Mouse (Mus musculus): Measurements from ENCODE around the gene Cntnap1.

DNA sequence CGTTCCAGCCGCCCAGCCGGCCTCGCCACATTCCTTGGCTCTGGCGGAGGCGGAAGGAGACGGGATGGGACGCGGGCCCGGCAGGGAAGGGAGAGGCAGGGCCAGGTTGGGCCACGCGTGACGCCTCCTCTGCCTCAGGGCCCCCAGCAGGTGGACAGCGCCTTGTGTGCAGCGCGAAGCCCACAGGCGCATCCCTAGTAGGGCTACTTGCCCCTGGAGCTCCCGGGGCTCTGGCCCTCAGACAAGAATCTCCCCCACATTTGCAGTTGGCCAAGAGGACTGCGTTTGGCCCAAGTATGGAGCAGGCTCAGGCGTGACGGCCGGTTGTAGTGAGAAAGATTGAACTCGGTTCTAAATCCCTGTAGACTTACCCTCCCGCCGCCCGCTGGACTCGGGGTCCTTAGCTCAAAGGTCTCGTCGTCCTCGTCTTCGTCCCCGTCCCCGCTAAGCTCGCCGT, at the start of gene Cntnap1:
- TF ChIP-seq CTCF (IDR thresholded peaks at IDR 0.05; ENCODE audit: low read depth) (no peak), EP300 (IDR thresholded peaks at IDR 0.05; ENCODE audit: low read depth) (no peak)

All from liver, postnatal 0 days (tissue).